Mouse (Mus musculus): ENCODE results near the gene Miga1.

DNA sequence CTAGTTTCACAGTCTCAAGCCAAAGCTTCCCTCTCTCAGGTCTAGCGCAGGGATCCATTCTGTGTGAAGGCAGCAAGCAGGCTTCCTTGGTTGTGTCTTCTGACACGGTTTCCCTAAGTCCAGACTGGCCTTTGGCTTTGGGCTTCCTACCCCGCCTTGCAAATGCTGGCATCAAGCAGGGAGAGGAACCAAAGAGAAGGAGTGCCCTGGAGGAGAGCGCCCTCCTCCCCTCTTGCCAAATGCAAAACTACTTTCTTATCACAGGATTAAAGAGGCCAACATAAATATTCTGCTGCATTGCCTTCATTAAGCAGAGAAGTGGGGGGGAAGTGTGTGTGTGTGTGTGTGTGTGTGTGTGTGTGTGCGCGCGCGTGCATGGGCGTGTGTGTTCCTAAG, 31.0 kb downstream of the Miga1 start:
- TF ChIP-seq CTCF (IDR thresholded peaks at IDR 0.05; ENCODE audit: low read depth, low read length) (no peak), EP300 (IDR thresholded peaks at IDR 0.05; ENCODE audit: insufficient read depth, low read depth, low read length) (no peak)

All from ES-Bruce4 (cell line).